Mouse (Mus musculus) adipose tissue, adult 10 weeks (tissue): ENCODE results near the gene Usp39. TPM values are rescaled to one million over a fixed set of nuclear protein-coding genes. Genes with fewer than 3 reads are reported as not detected.

ENCODE experiments used
- polyA plus RNA-seq: library from polyadenylated mRNA; stranded (reverse); fragments of 350-450 nt; fragmentation: Illumina TruSeq; extraction: RNeasy Lipid Tissue Mini Kit (QIAGEN cat#74804); gene quantifications from one replicate; pipeline ENCODE4 v1.2.3, GENCODE M21; 2014; ENCODE audit warnings: low read depth, low replicate concordance

Gene Usp39
- polyA plus RNA-seq: 27.8 TPM

DNA sequence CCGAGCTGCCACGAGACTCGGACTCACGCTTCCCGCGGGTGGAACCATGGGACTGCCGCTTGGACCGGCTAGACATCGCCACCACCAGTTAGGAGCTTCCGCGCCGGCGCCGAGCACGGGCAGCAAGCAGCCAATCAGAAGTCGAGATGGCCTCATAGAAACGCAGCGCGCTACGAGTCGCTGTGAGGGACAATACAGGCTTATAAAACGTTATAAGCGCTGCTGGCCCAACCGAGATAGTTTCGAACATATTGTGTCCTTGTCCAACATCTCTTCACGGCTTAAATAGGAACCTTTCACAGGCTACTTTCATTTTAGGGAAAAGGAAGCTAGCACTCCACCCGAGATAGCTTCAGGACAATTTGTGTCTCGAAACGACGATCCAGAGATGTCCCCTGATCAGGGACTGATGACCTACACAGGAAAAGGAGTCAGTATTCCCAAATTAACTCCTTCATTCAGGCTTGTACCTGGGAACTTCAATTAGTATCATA, at the start of gene Usp39:
Gene Usp39, minus strand, starts transcription at position 111 of the 494 bp plus-strand sequence.

DNA sequence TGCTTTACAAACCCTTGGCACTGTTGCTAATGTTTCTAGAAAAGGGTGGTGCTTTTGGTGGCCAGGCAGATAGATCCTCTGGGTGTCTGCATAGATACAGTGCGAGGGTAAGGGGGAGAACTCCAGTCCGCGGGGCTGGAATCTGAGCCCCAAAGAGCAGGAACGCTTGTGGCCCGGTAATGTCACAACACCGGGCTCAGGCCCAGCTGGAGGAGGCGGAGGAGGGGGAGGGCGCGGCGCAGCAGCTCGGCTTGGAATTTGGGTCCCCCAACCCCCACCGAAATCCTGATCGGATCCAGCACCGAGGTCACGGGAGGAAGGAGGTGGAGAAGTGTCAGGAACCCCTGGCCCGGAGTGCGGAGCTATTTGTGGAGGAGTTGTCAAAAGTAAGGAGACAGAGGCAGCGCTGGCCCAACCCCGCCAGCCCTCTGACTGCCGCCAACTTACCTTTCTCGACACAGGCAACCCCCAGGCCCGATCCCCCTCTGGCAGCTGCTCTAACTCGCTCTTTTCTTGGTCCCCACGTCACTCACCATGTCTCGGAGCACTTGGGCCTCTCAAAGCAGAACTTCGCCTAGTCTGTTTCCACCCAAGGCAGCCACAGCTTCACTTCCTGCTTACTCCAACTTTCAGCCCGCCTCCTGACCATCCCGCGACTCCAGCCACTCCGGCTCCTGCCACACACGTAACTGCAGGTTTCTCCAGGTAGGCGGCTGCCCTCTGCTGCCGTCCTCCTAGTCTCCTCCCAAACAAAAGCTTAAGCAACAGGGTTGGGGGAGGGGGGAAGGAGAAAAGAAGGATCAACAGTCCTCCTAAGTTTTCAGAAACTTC, 45.2 kb upstream of the Usp39 start, which contains the start of gene Vamp8:
Gene Vamp8, minus strand, starts transcription at position 763 of the 831 bp plus-strand sequence.

GRCm38 (mm10) chr6:72380131-72380770, 35.3 kb upstream of the Usp39 start, which contains the start of gene Vamp5:
Gene Vamp5, minus strand, starts transcription at chr6:72380468.

GRCm38 (mm10) chr6:72366844-72367443, 22.0 kb upstream of the Usp39 start, which contains the start of gene Rnf181:
Gene Rnf181, minus strand, starts transcription at chr6:72366956.

GRCm38 (mm10) chr6:72355066-72355911, 10.3 kb upstream of the Usp39 start, which contains the start of gene Tmem150a:
Gene Tmem150a, plus strand, starts transcription at chr6:72355447.

GRCm38 (mm10) chr6:72347166-72347941, 2.4 kb upstream of the Usp39 start, which contains the start of gene 0610030E20Rik:
Gene 0610030E20Rik, plus strand, starts transcription at chr6:72347317.

Other genes starting within 250 kb of the Usp39 start
- 7.0 TPM for gene St3gal5, start 247.6 kb downstream of the Usp39 start, polyA plus RNA-seq
- gene Atoh8, start 109.6 kb downstream of the Usp39 start, polyA plus RNA-seq: 7.1 TPM
- gene Sftpb, start 40.6 kb downstream of the Usp39 start, polyA plus RNA-seq: not detected
- gene 0610030E20Rik, start 2.1 kb upstream of the Usp39 start, polyA plus RNA-seq: 27.9 TPM
- gene Tmem150a, start 10.3 kb upstream of the Usp39 start, polyA plus RNA-seq: 12.6 TPM
- gene Rnf181, start 21.8 kb upstream of the Usp39 start, polyA plus RNA-seq: 217 TPM
- 19.0 TPM for gene Vamp5, start 35.3 kb upstream of the Usp39 start, polyA plus RNA-seq
- gene Vamp8, start 45.5 kb upstream of the Usp39 start, polyA plus RNA-seq: 188 TPM
- gene Ggcx, start 69.1 kb upstream of the Usp39 start, polyA plus RNA-seq: 23.4 TPM
- 261 TPM for gene Mat2a, start 94.4 kb upstream of the Usp39 start, polyA plus RNA-seq
- 3.7 TPM for gene Sh2d6, start 176.5 kb upstream of the Usp39 start, polyA plus RNA-seq
- gene Capg, start 199.2 kb upstream of the Usp39 start, polyA plus RNA-seq: 196 TPM